Mouse (Mus musculus): Measurements from ENCODE around the gene Rab44. TPM values are rescaled to one million over a fixed set of nuclear protein-coding genes. Genes with fewer than 3 reads are reported as not detected.

Gene Rab44
- polyA plus RNA-seq, 1 experiment from 2014 or later = 0.04 TPM

DNA sequence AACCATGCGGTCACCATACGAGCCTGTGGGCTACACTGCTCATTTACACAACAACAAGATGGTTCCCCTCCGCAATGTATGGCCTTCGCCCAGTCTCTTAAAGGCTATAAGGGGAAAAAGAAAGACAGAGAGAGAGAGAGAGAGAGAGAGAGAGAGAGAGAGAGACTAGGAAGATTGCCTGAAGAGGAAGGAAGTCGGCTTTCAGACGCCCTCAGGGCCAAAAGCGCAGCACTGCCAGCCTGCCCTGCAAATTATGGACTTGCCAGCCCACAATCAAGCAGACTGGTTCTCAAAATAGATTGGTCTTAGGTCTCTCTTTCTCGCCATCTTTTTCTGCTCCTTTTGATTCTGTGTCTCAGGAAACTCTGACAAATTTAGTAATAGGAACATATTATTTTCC is 37.7 kb upstream of the Rab44 start:
- no peaks in the 10 kb centered on the region for H3K27me3 ChIP-seq
- in situ Hi-C loops (cut with MboI; ENCODE audit: low pct_unique_long_range_greater_than_20kb) = no loop called here
- ChIA-PET POLR2A (no interaction called here), CTCF (no interaction called here)
- no peak for TF ChIP-seq CTCF (IDR thresholded peaks at IDR 0.05)
- ATAC-seq = no peak
- DNase-seq (ENCODE audit: low read depth, low spot score) = no peak

GRCm38 (mm10) chr17:29077786-29078509 is 36.0 kb upstream of the Rab44 start:
- no peak for DNase-seq (ENCODE audit: low read depth, low spot score)
- TF ChIP-seq CTCF (IDR thresholded peaks at IDR 0.05) = no peak
- ChIA-PET POLR2A (interaction anchor here (0.6 to 1.2 kb wide), 4 partner anchors 15 to 203 kb away, joined by 3 to 6 read pairs (median 3); no protein-coding TSS in a partner anchor), CTCF (no interaction called here)
- no peaks in the 10 kb centered on the region for H3K27me3 ChIP-seq
- in situ Hi-C loops (cut with MboI; ENCODE audit: low pct_unique_long_range_greater_than_20kb) = no loop called here
- ATAC-seq = no peak

DNA sequence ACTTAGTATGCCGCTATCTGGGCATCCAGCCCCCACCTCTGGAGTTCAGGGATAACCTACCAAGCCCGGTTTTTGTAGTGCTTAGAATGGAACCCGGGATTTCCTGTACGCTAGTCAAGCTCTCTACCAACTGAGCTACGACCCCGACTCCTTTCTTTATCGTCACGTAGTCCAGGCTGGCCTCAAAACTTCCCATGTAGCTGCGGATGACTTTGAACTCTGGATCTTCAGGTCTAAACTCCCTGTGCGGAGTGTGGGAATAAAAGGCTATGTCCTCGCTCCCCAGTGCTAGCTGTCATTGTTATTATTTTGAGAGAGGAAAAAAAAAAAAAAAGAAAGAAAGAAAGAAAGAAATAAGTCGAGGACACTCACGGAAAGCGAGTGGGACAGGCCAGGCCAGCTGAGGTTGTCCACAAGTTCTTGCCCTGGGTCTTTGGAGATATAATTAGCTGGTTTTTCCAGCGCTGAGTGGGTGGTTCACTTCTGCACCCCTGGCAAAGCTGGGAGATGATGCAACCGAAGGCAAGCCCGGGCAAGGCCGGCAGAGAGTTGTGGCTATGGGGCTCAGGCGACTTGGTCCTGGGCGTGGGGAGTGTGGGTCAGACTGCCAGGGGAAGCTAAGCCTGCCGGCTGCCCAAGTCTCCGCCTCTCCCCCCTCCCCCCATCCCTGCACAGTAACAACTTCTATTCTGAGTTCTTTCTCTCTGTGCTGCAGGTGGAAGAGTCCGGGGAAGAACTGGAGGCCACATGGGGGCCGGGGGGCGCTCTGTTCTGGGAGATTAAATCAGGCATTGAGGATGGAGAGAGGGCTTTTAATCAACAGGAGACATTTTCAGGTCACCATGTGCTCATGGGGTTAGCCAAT is 35.2 kb upstream of the Rab44 start:
- ATAC-seq (no peak), DNase-seq (ENCODE audit: low read depth, low spot score) (no peak)
- no peaks in the 10 kb centered on the region for H3K27me3 ChIP-seq
- POLR2A ChIA-PET = interaction anchor here (0.6 to 0.7 kb wide), 2 partner anchors 14 to 202 kb away, joined by 3 read pairs; no protein-coding TSS in a partner anchor
- CTCF ChIA-PET = interaction anchor here (1.9 kb wide), 1 partner anchor 9 kb away, joined by 4 read pairs; no protein-coding TSS in a partner anchor
- in situ Hi-C loops (cut with MboI; ENCODE audit: low pct_unique_long_range_greater_than_20kb) = no loop called here
- no peak for TF ChIP-seq CTCF (IDR thresholded peaks at IDR 0.05)

- POLR2A ChIA-PET = interaction anchor here (0.8 kb wide), 2 partner anchors 12 to 27 kb away, joined by 3 read pairs; no protein-coding TSS in a partner anchor
These were observed 33.0 kb upstream of the Rab44 start for GRCm38 (mm10) chr17:29080758-29081617.

GRCm38 (mm10) chr17:29081618-29082381 is 32.1 kb upstream of the Rab44 start:
- CTCF ChIA-PET = interaction anchor here (1.1 kb wide), 1 partner anchor 23 kb away, joined by 3 read pairs; no protein-coding TSS in a partner anchor
- in situ Hi-C loops (cut with MboI; ENCODE audit: low pct_unique_long_range_greater_than_20kb) = no loop called here
- TF ChIP-seq CTCF (IDR thresholded peaks at IDR 0.05) = no peak
- H3K27me3 ChIP-seq = no peaks in the 10 kb centered on the region
- DNase-seq (ENCODE audit: low read depth, low spot score) (no peak), ATAC-seq (no peak)
- POLR2A ChIA-PET = interaction anchor here (0.7 kb wide), 1 partner anchor 640 kb away, joined by 4 read pairs; no protein-coding TSS in a partner anchor

More at GRCm38 (mm10) chr17:29080758-29081617, 33.0 kb upstream of the Rab44 start:
- in situ Hi-C loops (cut with MboI; ENCODE audit: low pct_unique_long_range_greater_than_20kb) = no loop called here
- H3K27me3 ChIP-seq = no peaks in the 10 kb centered on the region
- DNase-seq (ENCODE audit: low read depth, low spot score) (no peak), ATAC-seq (no peak)
- no peak for TF ChIP-seq CTCF (IDR thresholded peaks at IDR 0.05)
- CTCF ChIA-PET = interaction anchor here (1.2 kb wide), 1 partner anchor 22 kb away, joined by 3 read pairs; no protein-coding TSS in a partner anchor

GRCm38 (mm10) chr17:29083586-29083985 is 30.4 kb upstream of the Rab44 start:
- ChIA-PET POLR2A (no interaction called here), CTCF (interaction anchor here (1.2 kb wide), 1 partner anchor 28 kb away, joined by 4 read pairs; no protein-coding TSS in a partner anchor)
- no peak for TF ChIP-seq CTCF (IDR thresholded peaks at IDR 0.05)
- ATAC-seq (no peak), DNase-seq (ENCODE audit: low read depth, low spot score) (no peak)
- H3K27me3 ChIP-seq = no peaks in the 10 kb centered on the region
- in situ Hi-C loops (cut with MboI; ENCODE audit: low pct_unique_long_range_greater_than_20kb) = no loop called here

DNA sequence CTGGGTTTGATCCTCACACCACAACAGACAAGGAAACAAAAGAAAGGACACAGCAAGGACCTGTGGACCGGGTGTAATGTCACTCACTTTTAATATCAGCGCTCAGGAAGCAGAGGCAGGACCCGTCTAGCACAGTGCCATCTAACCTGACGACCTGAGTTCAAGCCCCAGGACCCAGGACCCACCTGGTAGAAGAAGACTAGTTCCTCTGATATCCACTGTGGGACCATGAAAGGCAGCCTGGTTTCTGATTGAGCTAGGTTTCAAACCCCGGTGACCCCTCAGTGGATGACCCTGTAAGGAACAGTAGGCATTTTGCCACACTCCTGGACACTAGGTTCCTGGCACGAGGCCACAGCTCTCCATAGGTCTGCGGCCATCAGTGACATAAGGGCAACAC is 29.3 kb upstream of the Rab44 start:
- no peak for ATAC-seq
- no peak for TF ChIP-seq CTCF (IDR thresholded peaks at IDR 0.05)
- in situ Hi-C loops (cut with MboI; ENCODE audit: low pct_unique_long_range_greater_than_20kb) = no loop called here
- H3K27me3 ChIP-seq = no peaks in the 10 kb centered on the region
- no peak for DNase-seq (ENCODE audit: low read depth, low spot score)
- POLR2A ChIA-PET = no interaction called here
- CTCF ChIA-PET = interaction anchor here (1.4 kb wide), 1 partner anchor 9 kb away, joined by 4 read pairs; no protein-coding TSS in a partner anchor

GRCm38 (mm10) chr17:29085266-29085665 is 28.7 kb upstream of the Rab44 start:
- no peaks in the 10 kb centered on the region for H3K27me3 ChIP-seq
- in situ Hi-C loops (cut with MboI; ENCODE audit: low pct_unique_long_range_greater_than_20kb) = no loop called here
- no peak for TF ChIP-seq CTCF (IDR thresholded peaks at IDR 0.05)
- DNase-seq (ENCODE audit: low read depth, low spot score) = no peak
- ChIA-PET POLR2A (no interaction called here), CTCF (interaction anchor here (1.4 kb wide), 1 partner anchor 9 kb away, joined by 4 read pairs; no protein-coding TSS in a partner anchor)
- no peak for ATAC-seq

DNA sequence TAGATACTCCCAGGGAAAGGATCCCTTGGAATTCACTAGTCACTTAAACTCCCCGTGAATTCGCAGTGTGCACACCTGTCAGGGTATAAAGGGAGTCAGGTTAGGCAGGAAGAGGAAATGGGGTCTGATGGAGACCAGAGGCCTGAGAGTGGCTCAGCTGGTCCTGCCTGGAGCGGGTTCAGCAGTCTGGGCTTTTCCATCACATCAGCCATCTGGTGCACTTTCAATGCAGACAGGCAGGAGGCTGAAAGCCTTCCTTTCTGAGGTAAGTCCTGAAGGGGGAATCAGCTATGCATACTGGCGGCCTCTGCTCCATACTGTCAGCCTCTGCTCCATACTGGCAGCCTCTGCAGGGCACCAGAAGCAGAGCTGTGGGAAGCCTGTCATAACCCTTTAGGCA is 27.0 kb upstream of the Rab44 start:
- no peaks in the 10 kb centered on the region for H3K27me3 ChIP-seq
- DNase-seq (ENCODE audit: low read depth, low spot score) (no peak), ATAC-seq (no peak)
- in situ Hi-C loops (cut with MboI; ENCODE audit: low pct_unique_long_range_greater_than_20kb) = no loop called here
- ChIA-PET POLR2A (no interaction called here), CTCF (no interaction called here)
- TF ChIP-seq CTCF (IDR thresholded peaks at IDR 0.05) = no peak

Data from Patski (cell line).